In genomic region chr10:69324816-69325215, GRCm38 (mm10) we compare ENCODE assay signal across 21 mouse cellular contexts.
"Had no signal": no experiment of that assay in that cellular context is flagged by ENCODE, and none has a peak within 500 bp of the region (broad histone marks: within the 10 kb centered on the region; RNA-seq: fewer than 3 reads in every experiment).

No protein-coding gene starts in this region.

- H3K4me3 ChIP-seq: liver, embryonic 15.5 days; midbrain, embryonic 10.5 days; midbrain, embryonic 13.5 days; midbrain, embryonic 15.5 days; myocyte; neural tube, embryonic 13.5 days; neural tube, embryonic 15.5 days; stomach, embryonic 15.5 days had no signal

- H3K27ac ChIP-seq: liver, embryonic 15.5 days; midbrain, embryonic 10.5 days; midbrain, embryonic 13.5 days; midbrain, embryonic 15.5 days; neural tube, embryonic 13.5 days; neural tube, embryonic 15.5 days; stomach, embryonic 15.5 days; stomach, postnatal 0 days had no signal

- H3K36me3 ChIP-seq: liver, embryonic 15.5 days; midbrain, embryonic 10.5 days; midbrain, embryonic 13.5 days; midbrain, embryonic 15.5 days; neural tube, embryonic 13.5 days; neural tube, embryonic 15.5 days; stomach, embryonic 15.5 days had no signal

- H3K9me3 ChIP-seq: liver, embryonic 15.5 days; midbrain, embryonic 10.5 days; midbrain, embryonic 13.5 days; midbrain, embryonic 15.5 days; neural tube, embryonic 13.5 days; neural tube, embryonic 15.5 days; stomach, embryonic 15.5 days had no signal

- H3K27me3 ChIP-seq: liver, embryonic 15.5 days; midbrain, embryonic 13.5 days; midbrain, embryonic 15.5 days; neural tube, embryonic 13.5 days; neural tube, embryonic 15.5 days; stomach, embryonic 15.5 days had no signal

- H3K4me1 ChIP-seq: midbrain, embryonic 10.5 days had no signal

- DNase-seq: lung, adult 18-20 months; lung, embryonic 14.5 days; lung, postnatal 10 days; lung, postnatal 4 days; retina, postnatal 1 day; right cerebral cortex, adult 18-20 months; right cerebral cortex, postnatal 25 days; right cerebral cortex, postnatal 4 days; spleen, adult 18-20 months; thymus, adult 2 months; thymus, postnatal 25 days; thymus, postnatal 4 days had no signal

- H3K9ac ChIP-seq: liver, embryonic 15.5 days; lung, embryonic 14.5 days; midbrain, embryonic 13.5 days; midbrain, embryonic 15.5 days; neural tube, embryonic 13.5 days; neural tube, embryonic 15.5 days; stomach, embryonic 15.5 days had no signal
